Mouse (Mus musculus) left cerebral cortex, postnatal 36 days (tissue): Measurements from ENCODE around the gene Prss42. TPM values are rescaled to one million over a fixed set of nuclear protein-coding genes. Genes with fewer than 3 reads are reported as not detected.

Experiments used
- DNase-seq, 2 experiments: peaks; one replicate each; pipeline ENCODE4 v3.0.0; 2021 to 2022; ENCODE audit warnings: low spot score in 2 of 2, mixed read lengths in 1 of 2
- intact Hi-C: fragments of 180-260 bp; cut with DNase I; formaldehyde crosslinking; loops from one replicate; pipeline ENCODE4 v1.15.1; 2025
- total RNA-seq, 2 experiments: library from RNA; stranded (reverse); gene quantifications; 2 replicates each; pipeline ENCODE4 v1.2.3; 2021

Gene Prss42
- not detected for total RNA-seq

GRCm38 (mm10) chr9:110797866-110798265 lies at the start of gene Prss42:
Gene Prss42, plus strand, starts transcription at chr9:110798166.
- no peak for DNase-seq
- intact Hi-C loops: no loop called here

DNA sequence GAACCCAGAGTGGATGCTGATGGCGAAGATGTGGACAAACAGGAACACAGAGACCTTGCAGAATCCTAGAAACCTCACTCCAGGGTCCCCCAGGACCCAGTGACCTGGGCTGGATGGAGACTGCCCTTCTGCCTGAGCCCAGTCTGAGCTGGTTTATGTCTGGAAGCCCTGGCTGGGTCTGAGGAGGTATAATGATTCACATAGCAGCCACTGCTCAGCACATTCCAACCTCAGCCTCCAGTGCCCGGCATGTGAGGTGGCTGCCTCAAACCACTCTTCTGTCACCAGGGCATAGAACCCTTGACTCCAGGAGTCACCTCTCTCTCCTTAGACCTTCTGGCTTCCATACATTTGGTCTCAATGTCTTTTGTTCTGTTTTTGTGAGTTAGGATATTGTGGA lies 49.5 kb upstream of the Prss42 start:
- intact Hi-C loops: no loop called here
- DNase-seq: no peak

- intact Hi-C loops: no loop called here
Observed at GRCm38 (mm10) chr9:110750404-110751187, 47.4 kb upstream of the Prss42 start.

GRCm38 (mm10) chr9:110751412-110751811 lies 46.6 kb upstream of the Prss42 start:
- no peak for DNase-seq
- intact Hi-C loops: no loop called here

More at GRCm38 (mm10) chr9:110750404-110751187, 47.4 kb upstream of the Prss42 start:
- DNase-seq: no peak

GRCm38 (mm10) chr9:110752917-110753435 lies 45.0 kb upstream of the Prss42 start:
- DNase-seq: no peak
- intact Hi-C loops: no loop called here

DNA sequence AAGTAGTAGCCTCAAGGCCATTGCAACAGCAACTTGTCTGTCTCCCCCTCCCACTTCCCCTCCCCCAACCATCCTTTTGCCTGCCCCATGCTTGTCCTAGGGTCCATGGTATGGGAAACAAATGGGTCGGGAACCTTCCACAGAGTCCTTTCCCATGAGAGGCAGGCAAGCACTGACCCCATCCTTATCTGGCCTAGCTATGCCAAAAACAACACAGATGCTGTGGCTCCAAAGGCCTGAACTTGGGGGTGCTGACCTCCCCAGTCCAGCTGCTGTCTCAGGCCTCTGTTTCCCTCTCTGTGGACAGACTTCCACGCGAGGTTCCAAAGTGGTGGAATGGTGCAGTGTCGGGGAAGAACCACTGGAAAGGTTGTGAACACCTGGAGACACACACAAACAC lies 44.2 kb upstream of the Prss42 start:
- no peak for DNase-seq
- intact Hi-C loops: no loop called here

- DNase-seq: no peak
- intact Hi-C loops: no loop called here
Observed at GRCm38 (mm10) chr9:110757816-110758215, 40.1 kb upstream of the Prss42 start.

DNA sequence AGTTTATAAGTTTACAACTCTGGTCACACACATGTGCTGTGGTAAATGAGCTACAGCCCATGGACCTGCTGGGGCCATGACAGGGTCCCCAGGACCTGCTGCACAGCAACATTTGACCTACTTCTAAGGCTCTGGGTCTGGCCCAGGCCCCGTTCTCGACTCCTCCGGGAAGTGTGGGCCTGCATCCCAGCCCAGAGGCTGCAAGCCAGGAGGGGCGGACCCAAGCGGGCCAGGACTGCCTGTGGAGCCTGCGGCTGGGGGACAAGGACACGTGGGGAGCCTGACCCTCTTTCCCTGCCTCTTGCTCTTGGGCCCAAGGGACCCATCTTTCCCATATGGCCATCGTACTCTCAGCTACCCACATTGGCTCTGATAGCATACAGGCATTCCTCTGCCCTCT lies 39.4 kb upstream of the Prss42 start:
- intact Hi-C loops: loop anchor here (1.0 kb wide), 1 partner anchor 42 kb away; no protein-coding TSS in a partner anchor
- peak in 1 of 2 experiments; percentile 23 for DNase-seq

DNA sequence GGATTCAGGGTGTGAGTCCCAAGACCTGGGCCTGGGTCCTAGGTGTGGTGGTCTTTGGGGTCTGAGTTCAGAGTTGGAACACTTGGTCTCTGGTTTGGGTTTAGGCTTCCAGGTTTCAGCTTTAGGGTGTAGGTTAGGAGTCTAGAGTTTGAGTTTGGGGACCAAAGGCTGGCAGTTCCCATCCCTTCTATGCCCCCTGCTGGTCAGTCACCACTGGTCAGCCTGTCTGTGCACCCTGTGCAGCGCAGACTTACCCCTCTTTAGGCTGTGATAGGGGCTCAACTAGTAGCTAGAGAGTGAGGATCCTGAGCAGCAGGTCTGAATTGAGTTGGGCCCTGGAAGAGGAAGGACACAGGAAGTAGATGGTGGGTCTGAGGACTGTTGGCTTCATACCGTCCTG lies 38.7 kb upstream of the Prss42 start:
- intact Hi-C loops: loop anchor here (1.0 kb wide), 1 partner anchor 43 kb away; no protein-coding TSS in a partner anchor
- DNase-seq: no peak

DNA sequence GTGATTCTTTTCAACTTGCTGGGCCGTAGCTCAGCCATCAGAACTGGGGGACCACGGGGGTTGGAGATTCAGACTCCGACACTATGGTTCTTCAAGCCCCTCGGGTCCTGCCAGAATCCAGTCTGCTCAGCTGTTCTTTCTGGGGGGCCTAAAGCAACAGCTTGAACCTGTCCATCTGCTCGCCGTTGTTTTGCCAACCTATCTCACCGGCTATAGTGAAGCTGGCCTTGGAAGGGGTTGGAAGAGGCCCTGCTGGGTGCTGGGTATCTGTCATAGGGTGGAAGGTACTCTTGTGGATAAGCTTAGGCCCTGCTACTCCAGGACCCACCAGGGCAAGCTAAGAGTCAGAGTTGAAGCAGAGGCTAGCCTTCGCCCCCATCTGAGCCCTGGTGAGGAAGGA lies 37.1 kb upstream of the Prss42 start:
- intact Hi-C loops: no loop called here
- no peak for DNase-seq

GRCm38 (mm10) chr9:110762763-110763162 lies 35.2 kb upstream of the Prss42 start:
- intact Hi-C loops: no loop called here
- DNase-seq: no peak

DNA sequence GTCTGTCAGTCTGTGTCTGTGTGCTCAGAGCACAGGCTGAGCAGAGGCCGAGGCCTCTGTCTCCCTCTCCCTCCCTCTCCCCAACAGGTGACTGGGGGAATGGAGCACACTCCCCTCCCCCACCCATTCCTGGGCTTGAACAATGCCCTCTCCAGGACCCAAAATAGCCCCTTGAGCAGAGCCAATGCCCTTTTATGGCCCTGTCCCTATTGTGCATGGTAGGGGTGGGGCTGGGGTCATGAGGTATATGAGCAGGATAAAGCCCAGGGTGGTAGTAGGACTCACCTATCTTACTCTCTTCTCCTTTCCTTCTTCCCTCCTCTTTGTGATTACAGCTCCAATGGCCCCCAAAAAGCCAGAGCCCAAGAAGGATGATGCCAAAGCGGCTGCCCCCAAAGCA lies 34.6 kb upstream of the Prss42 start:
- DNase-seq: no peak
- intact Hi-C loops: no loop called here

GRCm38 (mm10) chr9:110772336-110772735 lies 25.6 kb upstream of the Prss42 start:
- intact Hi-C loops: no loop called here
- no peak for DNase-seq

- intact Hi-C loops: no loop called here
- no peak for DNase-seq
Observed at GRCm38 (mm10) chr9:110774403-110775268, 23.3 kb upstream of the Prss42 start.

DNA sequence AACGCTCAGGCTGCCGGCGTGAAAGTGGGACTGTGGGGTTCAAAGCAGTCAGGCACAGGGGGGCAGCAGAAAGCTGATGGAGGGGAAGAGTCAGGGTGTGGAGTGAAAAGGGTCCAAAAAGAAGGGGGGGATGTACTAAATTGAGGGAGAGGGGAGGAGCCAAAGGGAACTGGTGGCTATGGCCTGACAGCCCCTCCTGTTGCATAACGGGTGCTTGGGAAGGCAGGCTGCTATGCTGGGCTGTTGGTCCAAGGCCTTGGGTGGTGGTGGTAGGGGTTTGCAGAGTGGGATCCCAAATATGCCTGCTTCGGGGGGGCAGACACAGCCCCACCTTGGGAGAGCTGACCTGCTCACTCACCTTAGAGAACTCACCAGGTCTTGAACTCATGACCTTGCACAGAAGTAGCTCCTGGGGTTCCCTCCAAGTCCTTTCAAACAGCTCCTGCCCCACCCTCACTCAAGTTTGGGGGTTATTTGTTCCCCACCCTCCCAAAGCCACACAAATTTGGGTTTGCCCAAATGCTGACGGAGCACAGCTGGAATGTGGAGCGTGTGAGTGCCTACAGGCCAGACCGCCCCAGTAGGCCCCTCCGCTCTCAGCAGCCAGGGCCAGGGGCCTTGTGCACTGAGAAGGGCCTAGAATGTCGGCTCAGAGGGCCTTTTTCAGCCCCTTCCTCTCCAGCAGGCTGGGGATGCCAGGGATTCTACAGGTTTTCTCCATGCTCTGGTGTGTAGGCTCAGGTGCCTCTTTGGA lies 22.5 kb upstream of the Prss42 start:
- intact Hi-C loops: no loop called here
- DNase-seq: no peak

DNA sequence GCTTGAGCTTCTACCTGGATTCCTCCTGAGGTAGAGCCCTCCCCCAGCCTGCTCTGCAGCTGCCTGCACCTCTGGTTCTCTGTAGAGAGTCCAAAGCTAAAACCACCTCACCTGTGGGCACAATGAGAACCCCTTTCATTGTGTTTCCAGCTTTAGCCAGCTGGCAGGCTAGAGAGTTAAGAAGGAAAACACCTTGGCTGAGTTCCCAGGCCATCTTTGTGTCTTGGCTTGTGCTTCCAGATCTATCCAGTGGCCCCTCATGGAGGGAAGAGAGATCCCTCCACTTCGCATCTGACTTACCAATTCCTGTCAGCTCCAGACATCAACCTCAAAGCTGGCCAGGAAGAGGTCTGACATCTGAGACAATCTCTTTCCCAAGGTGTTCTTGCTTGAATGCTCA lies 19.9 kb upstream of the Prss42 start:
- intact Hi-C loops: no loop called here
- no peak for DNase-seq

DNA sequence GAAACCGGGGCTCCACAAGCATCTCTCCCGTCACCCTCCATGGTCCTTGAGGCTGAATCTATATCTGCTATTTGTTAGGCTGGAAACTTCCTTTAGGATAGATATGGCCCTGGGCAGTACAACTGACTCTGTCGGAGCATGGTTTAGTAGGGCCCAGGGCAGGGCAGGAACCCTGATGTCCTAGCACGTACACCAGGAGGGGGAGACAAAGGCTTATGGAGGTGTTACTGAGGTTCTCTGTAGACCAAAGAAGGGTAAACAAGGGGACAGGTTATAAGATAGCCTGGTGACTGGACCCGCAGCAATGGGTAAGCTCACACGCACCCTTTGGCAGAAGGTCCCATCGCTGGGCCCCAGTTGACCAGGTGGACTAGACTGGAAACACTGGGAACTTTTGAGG lies 19.4 kb upstream of the Prss42 start:
- intact Hi-C loops: no loop called here
- DNase-seq: no peak

GRCm38 (mm10) chr9:110779242-110779913 lies 18.6 kb upstream of the Prss42 start:
- DNase-seq: no peak
- intact Hi-C loops: no loop called here

GRCm38 (mm10) chr9:110781256-110781721 lies 16.7 kb upstream of the Prss42 start:
- peak; percentile 93 for DNase-seq
- intact Hi-C loops: loop anchor here (1.0 to 5.0 kb wide), 5 partner anchors 49 to 370 kb away; no protein-coding TSS in a partner anchor
